Mouse (Mus musculus): ENCODE measurements at regions not wholly inside any gene's neighbourhood (a gene's known extent, or its start where the extent isn't known, plus 50 kb on each side); places are given as distances from the start of the nearest gene placed in this dataset.

GRCm38 (mm10) chr8:76694187-76694827 lies 204.9 kb upstream of the Nr3c2 start:
- ATAC-seq (no peak), DNase-seq (ENCODE audit: low read depth, low spot score) (no peak)
- CTCF ChIA-PET = interaction anchor here (1.6 kb wide), 1 partner anchor 10 kb away, joined by 5 read pairs; no protein-coding TSS in a partner anchor
- no peaks in the 10 kb centered on the region for H3K27me3 ChIP-seq
- no peak for TF ChIP-seq CTCF (IDR thresholded peaks at IDR 0.05)
- POLR2A ChIA-PET = interaction anchor here (1.1 kb wide), 1 partner anchor 263 kb away, joined by 5 read pairs; no protein-coding TSS in a partner anchor
- in situ Hi-C loops (cut with MboI; ENCODE audit: low pct_unique_long_range_greater_than_20kb) = no loop called here
